Mouse (Mus musculus): Measurements from ENCODE around the gene 2010111I01Rik. TPM values are rescaled to one million over a fixed set of nuclear protein-coding genes. Genes with fewer than 3 reads are reported as not detected.
"Not testable (repeated sequence)": the region's sequence is repeated elsewhere in the genome, so short reads cannot be mapped to it uniquely, and the experiment has no call there.

The 2010111I01Rik gene
- polyA plus RNA-seq, 1 experiment from 2014 or later = 16.5 TPM

- not testable (repeated sequence) for H3K9me3 ChIP-seq (replicated peaks); ATAC-seq (ENCODE audit: low read depth); H3K4me3 ChIP-seq (replicated peaks); H3K36me3 ChIP-seq; H3K27ac ChIP-seq; H3K4me1 ChIP-seq (replicated peaks); H3K4me2 ChIP-seq; H3K27me3 ChIP-seq; DNase-seq; H3K9ac ChIP-seq
- 73% methylated on average over 7 of the region's 7 CpGs for WGBS (ENCODE audit: insufficient replicate concordance)
Measured at GRCm38 (mm10) chr13:63083139-63083538, 118.4 kb downstream of the 2010111I01Rik start.

GRCm38 (mm10) chr13:63083663-63084062 is 119.0 kb downstream of the 2010111I01Rik start:
- no peak overlapping the region for H3K9ac ChIP-seq
- 66% methylated on average over 8 of the region's 8 CpGs for WGBS (ENCODE audit: insufficient replicate concordance)
- no peaks in the 10 kb centered on the region for H3K36me3 ChIP-seq
- H3K4me1 ChIP-seq (replicated peaks) = peaks cover 4% of the 10 kb centered on the region; the same call in 1 of the 2 replicates
- H3K4me2 ChIP-seq = no peak overlapping the region
- no peak overlapping the region for H3K27ac ChIP-seq
- no peak overlapping the region for H3K4me3 ChIP-seq (replicated peaks)
- no peaks in the 10 kb centered on the region for H3K9me3 ChIP-seq (replicated peaks)
- no peak for ATAC-seq (ENCODE audit: low read depth)
- no peaks in the 10 kb centered on the region for H3K27me3 ChIP-seq
- DNase-seq = no peak

GRCm38 (mm10) chr13:63087865-63088683 is 123.4 kb downstream of the 2010111I01Rik start:
- Histone ChIP-seq H3K4me3 (replicated peaks) (no peak overlapping the region), H3K9me3 (replicated peaks) (no peaks in the 10 kb centered on the region), H3K27me3 (no peaks in the 10 kb centered on the region), H3K9ac (no peak overlapping the region), H3K36me3 (no peaks in the 10 kb centered on the region), H3K4me2 (no peak overlapping the region), H3K27ac (no peak overlapping the region), H3K4me1 (replicated peaks) (no peaks in the 10 kb centered on the region)
- DNase-seq = no peak
- 77% methylated on average over 7 of the region's 7 CpGs for WGBS (ENCODE audit: insufficient replicate concordance)
- no peak for ATAC-seq (ENCODE audit: low read depth)

- DNase-seq (no peak), ATAC-seq (ENCODE audit: low read depth) (no peak)
- Histone ChIP-seq H3K27ac (no peak overlapping the region), H3K36me3 (no peaks in the 10 kb centered on the region), H3K4me2 (no peak overlapping the region), H3K4me3 (replicated peaks) (no peak overlapping the region), H3K9me3 (replicated peaks) (no peaks in the 10 kb centered on the region), H3K27me3 (no peaks in the 10 kb centered on the region), H3K4me1 (replicated peaks) (no peaks in the 10 kb centered on the region; the same call in 1 of the 2 replicates), H3K9ac (no peak overlapping the region)
- whole genome bisulfite sequencing (ENCODE audit: insufficient replicate concordance) = 74% methylated on average over 4 of the region's 4 CpGs
Measured at GRCm38 (mm10) chr13:63089513-63089912, 124.8 kb downstream of the 2010111I01Rik start.

- no peak for ATAC-seq (ENCODE audit: low read depth)
Measured at GRCm38 (mm10) chr13:63091246-63091645, 126.6 kb downstream of the 2010111I01Rik start.

GRCm38 (mm10) chr13:63092299-63092698 is 127.6 kb downstream of the 2010111I01Rik start:
- Histone ChIP-seq H3K27ac (no peak overlapping the region), H3K9ac (no peak overlapping the region), H3K4me3 (replicated peaks) (no peak overlapping the region), H3K4me2 (no peak overlapping the region), H3K36me3 (no peaks in the 10 kb centered on the region), H3K9me3 (replicated peaks) (no peaks in the 10 kb centered on the region), H3K4me1 (replicated peaks) (peaks cover 8% of the 10 kb centered on the region; the same call in 1 of the 2 replicates), H3K27me3 (no peaks in the 10 kb centered on the region)
- DNase-seq (no peak), ATAC-seq (ENCODE audit: low read depth) (no peak)
- WGBS (ENCODE audit: insufficient replicate concordance) = 63% methylated on average over 2 of the region's 2 CpGs

More at GRCm38 (mm10) chr13:63091246-63091645, 126.6 kb downstream of the 2010111I01Rik start:
- no peak overlapping the region for H3K4me3 ChIP-seq (replicated peaks)
- no peaks in the 10 kb centered on the region for H3K9me3 ChIP-seq (replicated peaks)
- H3K9ac ChIP-seq = no peak overlapping the region
- WGBS (ENCODE audit: insufficient replicate concordance) = 67% methylated on average over 2 of the region's 2 CpGs
- no peak for DNase-seq
- no peaks in the 10 kb centered on the region for H3K36me3 ChIP-seq
- H3K27ac ChIP-seq = no peak overlapping the region
- no peaks in the 10 kb centered on the region for H3K27me3 ChIP-seq
- no peak overlapping the region for H3K4me2 ChIP-seq
- H3K4me1 ChIP-seq (replicated peaks) = peaks cover 6% of the 10 kb centered on the region; the same call in 1 of the 2 replicates

GRCm38 (mm10) chr13:63092874-63093273 is 128.2 kb downstream of the 2010111I01Rik start:
- Histone ChIP-seq H3K36me3 (no peaks in the 10 kb centered on the region), H3K9me3 (replicated peaks) (no peaks in the 10 kb centered on the region), H3K4me2 (no peak overlapping the region), H3K4me3 (replicated peaks) (no peak overlapping the region), H3K9ac (no peak overlapping the region), H3K27ac (no peak overlapping the region), H3K4me1 (replicated peaks) (peaks cover 8% of the 10 kb centered on the region; the same call in 1 of the 2 replicates), H3K27me3 (no peaks in the 10 kb centered on the region)
- DNase-seq = no peak
- WGBS (ENCODE audit: insufficient replicate concordance) = 47% methylated on average over 2 of the region's 2 CpGs
- no peak for ATAC-seq (ENCODE audit: low read depth)

GRCm38 (mm10) chr13:63093636-63094035 is 128.9 kb downstream of the 2010111I01Rik start:
- WGBS (ENCODE audit: insufficient replicate concordance) = 65% methylated on average over 6 of the region's 6 CpGs

GRCm38 (mm10) chr13:63094317-63095131 is 129.8 kb downstream of the 2010111I01Rik start:
- Histone ChIP-seq H3K9me3 (replicated peaks) (no peaks in the 10 kb centered on the region), H3K27me3 (no peaks in the 10 kb centered on the region), H3K4me1 (replicated peaks) (peaks cover 12% of the 10 kb centered on the region; the same call in 1 of the 2 replicates), H3K27ac (no peak overlapping the region), H3K36me3 (no peaks in the 10 kb centered on the region), H3K4me2 (no peak overlapping the region), H3K9ac (no peak overlapping the region), H3K4me3 (replicated peaks) (no peak overlapping the region)
- DNase-seq = no peak
- WGBS (ENCODE audit: insufficient replicate concordance) = 51% methylated on average over 8 of the region's 8 CpGs
- ATAC-seq (ENCODE audit: low read depth) = no peak

More at GRCm38 (mm10) chr13:63093636-63094035, 128.9 kb downstream of the 2010111I01Rik start:
- DNase-seq = no peak
- ATAC-seq (ENCODE audit: low read depth) = no peak
- Histone ChIP-seq H3K36me3 (no peaks in the 10 kb centered on the region), H3K4me1 (replicated peaks) (peaks cover 12% of the 10 kb centered on the region; the same call in 1 of the 2 replicates), H3K27me3 (no peaks in the 10 kb centered on the region), H3K9me3 (replicated peaks) (no peaks in the 10 kb centered on the region), H3K4me3 (replicated peaks) (no peak overlapping the region), H3K4me2 (no peak overlapping the region), H3K27ac (no peak overlapping the region), H3K9ac (no peak overlapping the region)

GRCm38 (mm10) chr13:63096764-63097163 is 132.1 kb downstream of the 2010111I01Rik start:
- 55% methylated on average over 3 of the region's 3 CpGs for WGBS (ENCODE audit: insufficient replicate concordance)
- Histone ChIP-seq H3K27me3 (no peaks in the 10 kb centered on the region), H3K36me3 (no peaks in the 10 kb centered on the region), H3K4me1 (replicated peaks) (peaks cover 12% of the 10 kb centered on the region; the same call in 1 of the 2 replicates), H3K27ac (no peak overlapping the region), H3K4me3 (replicated peaks) (no peak overlapping the region), H3K9ac (no peak overlapping the region), H3K4me2 (no peak overlapping the region), H3K9me3 (replicated peaks) (no peaks in the 10 kb centered on the region)
- ATAC-seq (ENCODE audit: low read depth) (peak; percentile 78), DNase-seq (no peak)

- 77% methylated on average over 8 of the region's 8 CpGs for WGBS (ENCODE audit: insufficient replicate concordance)
- DNase-seq = no peak
- Histone ChIP-seq H3K9ac (no peak overlapping the region), H3K4me3 (replicated peaks) (no peak overlapping the region), H3K36me3 (no peaks in the 10 kb centered on the region), H3K27me3 (no peaks in the 10 kb centered on the region), H3K27ac (no peak overlapping the region; the same call in 1 of the 2 replicates), H3K4me1 (replicated peaks) (peaks cover 12% of the 10 kb centered on the region; the same call in 1 of the 2 replicates), H3K9me3 (replicated peaks) (no peaks in the 10 kb centered on the region), H3K4me2 (no peak overlapping the region)
- no peak for ATAC-seq (ENCODE audit: low read depth)
Measured at GRCm38 (mm10) chr13:63097440-63097930, 132.8 kb downstream of the 2010111I01Rik start.
